24 mouse cellular contexts compared by ENCODE assay signal in the genomic region with DNA sequence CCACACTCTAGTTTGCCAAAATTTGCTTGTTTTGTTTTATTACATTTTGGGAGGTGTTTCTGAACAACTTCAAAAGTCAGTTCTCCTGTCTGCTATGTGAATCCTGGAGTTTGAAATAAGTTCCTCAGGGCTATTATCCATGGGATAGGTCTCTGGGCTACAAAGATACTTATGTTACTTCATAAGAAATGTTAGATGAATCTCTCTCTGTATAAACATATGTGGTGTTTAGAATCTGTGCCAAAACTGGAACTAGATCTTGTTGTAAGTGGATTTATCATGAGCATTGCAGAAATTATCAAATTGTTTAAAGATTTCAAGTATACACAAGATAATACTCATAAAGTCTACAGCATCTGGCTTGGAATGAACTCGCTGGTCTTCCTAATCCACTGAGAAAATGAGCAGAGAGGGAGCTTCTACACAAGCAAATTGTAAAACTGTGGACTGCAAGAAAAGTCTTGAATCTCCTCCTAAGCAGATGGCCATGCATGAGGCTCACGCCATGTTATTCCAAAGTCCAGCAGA.
DNase-seq lines count a peak whose midpoint lies in the region; ATAC-seq and TF ChIP-seq lines count a peak whose summit lies in the region.
"Had no signal": no experiment of that assay in that cellular context is flagged by ENCODE, and none has a peak within 500 bp of the region (broad histone marks: within the 10 kb centered on the region; RNA-seq: fewer than 3 reads in every experiment).

No protein-coding gene starts in this region.

- H3K27me3 ChIP-seq in embryonic facial prominence, embryonic 14.5 days (replicated peaks; ENCODE audit: control insufficient read depth, insufficient read depth, low read length): no peaks in the 10 kb centered on the region
- H3K27me3 ChIP-seq in embryonic facial prominence, embryonic 10.5 days (replicated peaks; ENCODE audit: low read depth, poor library complexity, severe bottlenecking): no peaks in the 10 kb centered on the region
- no peaks in the 10 kb centered on the region for H3K27me3 ChIP-seq in lung, embryonic 14.5 days (ENCODE audit: insufficient read depth, low read length)
- H3K27me3 ChIP-seq in lung, embryonic 16.5 days (ENCODE audit: control insufficient read depth, insufficient read depth, low read depth, low read length): no peaks in the 10 kb centered on the region
- H3K27me3 ChIP-seq in stomach, embryonic 16.5 days (ENCODE audit: control insufficient read depth, insufficient read depth, low read length): no peaks in the 10 kb centered on the region
- H3K27me3 ChIP-seq: CH12.LX; embryonic facial prominence, embryonic 13.5 days; forebrain, embryonic 13.5 days; forebrain, embryonic 15.5 days; Patski had no signal

- no peak overlapping the region for H3K27ac ChIP-seq in embryonic facial prominence, embryonic 14.5 days (replicated peaks; ENCODE audit: low read depth, low read length)
- no peak overlapping the region for H3K27ac ChIP-seq in embryonic facial prominence, embryonic 10.5 days (replicated peaks)
- H3K27ac ChIP-seq in lung, embryonic 14.5 days (ENCODE audit: low read depth): peak overlapping the region; percentile 50
- no peak overlapping the region for H3K27ac ChIP-seq in lung, embryonic 16.5 days (ENCODE audit: low read length)
- H3K27ac ChIP-seq in stomach, embryonic 16.5 days (ENCODE audit: low read length): no peak overlapping the region
- H3K27ac ChIP-seq: embryonic facial prominence, embryonic 13.5 days; forebrain, embryonic 13.5 days; forebrain, embryonic 15.5 days had no signal

- no peak for TF ChIP-seq CTCF in lung, embryonic 14.5 days (IDR thresholded peaks at IDR 0.05; ENCODE audit: low read depth)

- no peaks in the 10 kb centered on the region for H3K36me3 ChIP-seq in embryonic facial prominence, embryonic 14.5 days (ENCODE audit: control insufficient read depth, insufficient read depth, low read length)
- no peaks in the 10 kb centered on the region for H3K36me3 ChIP-seq in embryonic facial prominence, embryonic 10.5 days (replicated peaks)
- no peaks in the 10 kb centered on the region for H3K36me3 ChIP-seq in lung, embryonic 14.5 days (ENCODE audit: insufficient read depth)
- H3K36me3 ChIP-seq in lung, embryonic 16.5 days (ENCODE audit: control insufficient read depth, insufficient read depth, low read length): no peaks in the 10 kb centered on the region
- H3K36me3 ChIP-seq in stomach, embryonic 16.5 days (ENCODE audit: control insufficient read depth, insufficient read depth, low read length): no peaks in the 10 kb centered on the region
- H3K36me3 ChIP-seq: embryonic facial prominence, embryonic 13.5 days; forebrain, embryonic 15.5 days; G1E had no signal

- no peak for ATAC-seq in embryonic facial prominence, embryonic 14.5 days (ENCODE audit: low read depth)
- ATAC-seq in lung, embryonic 14.5 days (ENCODE audit: insufficient read depth): peak; percentile 89; the same call in 1 of the 2 replicates
- peak; percentile 78 for ATAC-seq in lung, embryonic 16.5 days (ENCODE audit: low read depth)
- ATAC-seq in stomach, embryonic 16.5 days (ENCODE audit: insufficient read depth, low FRiP score): peak; percentile 40; the same call in 1 of the 2 replicates
- ATAC-seq: activated CD4-positive, CD25-positive, alpha-beta regulatory T cell, adult 4 months; CD4-positive, CD25-positive, alpha-beta regulatory T cell, adult 4 months; forebrain, embryonic 13.5 days; forebrain, embryonic 15.5 days; Patski had no signal

- no peak overlapping the region for H3K4me2 ChIP-seq in embryonic facial prominence, embryonic 14.5 days (ENCODE audit: low read depth, low read length)
- no peak overlapping the region for H3K4me2 ChIP-seq in lung, embryonic 14.5 days
- H3K4me2 ChIP-seq in lung, embryonic 16.5 days (ENCODE audit: low read depth, low read length): no peak overlapping the region
- no peak overlapping the region for H3K4me2 ChIP-seq in stomach, embryonic 16.5 days (ENCODE audit: low read depth, low read length)
- H3K4me2 ChIP-seq: embryonic facial prominence, embryonic 13.5 days; forebrain, embryonic 13.5 days; forebrain, embryonic 15.5 days had no signal

- H3K4me1 ChIP-seq in embryonic facial prominence, embryonic 14.5 days (ENCODE audit: control insufficient read depth, insufficient read depth, low read length): no peaks in the 10 kb centered on the region
- no peaks in the 10 kb centered on the region for H3K4me1 ChIP-seq in embryonic facial prominence, embryonic 10.5 days
- H3K4me1 ChIP-seq in lung, embryonic 14.5 days (ENCODE audit: insufficient read depth): peaks cover 5% of the 10 kb centered on the region; the same call in 1 of the 2 replicates
- no peaks in the 10 kb centered on the region for H3K4me1 ChIP-seq in lung, embryonic 16.5 days (replicated peaks; ENCODE audit: control insufficient read depth, insufficient read depth, low read length)
- H3K4me1 ChIP-seq in stomach, embryonic 16.5 days (ENCODE audit: control insufficient read depth, insufficient read depth, low read length): no peaks in the 10 kb centered on the region
- H3K4me1 ChIP-seq: embryonic facial prominence, embryonic 13.5 days; forebrain, embryonic 13.5 days; forebrain, embryonic 15.5 days had no signal

- DNase-seq in embryonic facial prominence, embryonic 14.5 days (ENCODE audit: low spot score): peak; percentile 62
- no peak for DNase-seq in embryonic facial prominence, embryonic 10.5 days (ENCODE audit: low spot score)
- DNase-seq in lung, embryonic 14.5 days: peak; percentile 77
- no peak for DNase-seq in lung, adult 18-20 months
- DNase-seq in lung, postnatal 36 days: no peak
- DNase-seq: adrenal gland, adult 8-10 months; adrenal gland, postnatal 14 days; adrenal gland, postnatal 36 days; B cell, adult 2 months; cerebellum, adult 11-12 months; cerebellum, adult 2 months; cerebellum, adult 9-10 months; cerebellum, postnatal 10 days; cerebellum, postnatal 25 days had no signal

- no peaks in the 10 kb centered on the region for H3K9me3 ChIP-seq in embryonic facial prominence, embryonic 14.5 days (ENCODE audit: control insufficient read depth, low read length)
- 0 out of 2 replicates have a peak, but pooled peaks cover 4% of the 10 kb centered on the region for H3K9me3 ChIP-seq in embryonic facial prominence, embryonic 10.5 days
- no peaks in the 10 kb centered on the region for H3K9me3 ChIP-seq in lung, embryonic 14.5 days (ENCODE audit: low read depth, low read length)
- H3K9me3 ChIP-seq in lung, embryonic 16.5 days (ENCODE audit: control insufficient read depth, low read length): no peaks in the 10 kb centered on the region
- no peaks in the 10 kb centered on the region for H3K9me3 ChIP-seq in stomach, embryonic 16.5 days (replicated peaks; ENCODE audit: control insufficient read depth, low read length)
- H3K9me3 ChIP-seq: embryonic facial prominence, embryonic 13.5 days; forebrain, embryonic 13.5 days; forebrain, embryonic 15.5 days had no signal

- no peak overlapping the region for H3K4me3 ChIP-seq in embryonic facial prominence, embryonic 14.5 days (ENCODE audit: low read depth, low read length)
- no peak overlapping the region for H3K4me3 ChIP-seq in embryonic facial prominence, embryonic 10.5 days
- H3K4me3 ChIP-seq in lung, embryonic 14.5 days (ENCODE audit: low read depth, low read length): no peak overlapping the region
- no peak overlapping the region for H3K4me3 ChIP-seq in lung, embryonic 16.5 days (ENCODE audit: low read length)
- H3K4me3 ChIP-seq in stomach, embryonic 16.5 days (replicated peaks; ENCODE audit: low read length): no peak overlapping the region
- H3K4me3 ChIP-seq: embryonic facial prominence, embryonic 13.5 days; forebrain, embryonic 13.5 days; forebrain, embryonic 15.5 days had no signal

- WGBS in embryonic facial prominence, embryonic 14.5 days: 55% methylated on average over 2 of the region's 2 CpGs
- 89% methylated on average over 2 of the region's 2 CpGs for WGBS in embryonic facial prominence, embryonic 10.5 days
- WGBS in lung, embryonic 14.5 days: 44% methylated on average over 2 of the region's 2 CpGs
- WGBS in lung, embryonic 16.5 days: 38% methylated on average over 2 of the region's 2 CpGs
- WGBS in stomach, embryonic 16.5 days: 51% methylated on average over 2 of the region's 2 CpGs

- no peak overlapping the region for H3K9ac ChIP-seq in embryonic facial prominence, embryonic 14.5 days (ENCODE audit: low read depth, low read length)
- H3K9ac ChIP-seq in lung, embryonic 14.5 days: no peak overlapping the region
- H3K9ac ChIP-seq in lung, embryonic 16.5 days (ENCODE audit: low read length): no peak overlapping the region
- no peak overlapping the region for H3K9ac ChIP-seq in stomach, embryonic 16.5 days (ENCODE audit: low read length)
- H3K9ac ChIP-seq: embryonic facial prominence, embryonic 13.5 days; forebrain, embryonic 13.5 days; forebrain, embryonic 15.5 days had no signal

Comparison
In these comparisons a context has a peak if more than half of its experiments do, and no peak if none do; other contexts are left out.
1. DNase-seq: peak in embryonic facial prominence, embryonic 14.5 days (single experiment) and lung, embryonic 14.5 days (single experiment); none in embryonic facial prominence, embryonic 10.5 days (single experiment), lung, adult 18-20 months (0 of 2) and lung, postnatal 36 days (single experiment).